Comparison of ENCODE assay signal across 27 mouse cellular contexts in genomic region chr5:106589670-106590069, GRCm38 (mm10). TPM values are rescaled to one million over a fixed set of nuclear protein-coding genes. Genes with fewer than 3 reads are reported as not detected.
A peak's percentile ranks its signal among the peaks of the same experiment; 100 is the strongest.
DNase-seq lines count a peak whose midpoint lies in the region; ATAC-seq lines count a peak whose summit lies in the region.
"Had no signal": no experiment of that assay in that cellular context is flagged by ENCODE, and none has a peak within 500 bp of the region (broad histone marks: within the 10 kb centered on the region; RNA-seq: fewer than 3 reads in every experiment).

No protein-coding gene starts in this region.

- intact Hi-C loops in gastrocnemius, postnatal 14 days (cut with DNase I; ENCODE audit: low total_unique reads) = no loop called here
- intact Hi-C loops in left cerebral cortex, postnatal 25 days (cut with DNase I) = no loop called here

- peaks cover 2% of the 10 kb centered on the region for H3K27me3 ChIP-seq in megakaryocyte, embryonic 14.5 days (replicated peaks)
- H3K27me3 ChIP-seq: embryonic facial prominence, embryonic 12.5 days had no signal

- no peak for ATAC-seq in megakaryocyte, adult 5-6 weeks (ENCODE audit: poor library complexity, severe bottlenecking)
- ATAC-seq: forebrain, embryonic 15.5 days; hindbrain, postnatal 0 days; liver, postnatal 0 days had no signal

- H3K4me1 ChIP-seq in megakaryocyte, embryonic 14.5 days = no peaks in the 10 kb centered on the region
- H3K4me1 ChIP-seq: embryonic facial prominence, embryonic 12.5 days; forebrain, embryonic 15.5 days had no signal

- peak overlapping the region; percentile 39 for H3K4me3 ChIP-seq in megakaryocyte, embryonic 14.5 days (replicated peaks)
- H3K4me3 ChIP-seq: embryonic facial prominence, embryonic 12.5 days; erythroblast, embryonic 14.5 days; forebrain, embryonic 15.5 days; hindbrain, embryonic 10.5 days; layer of hippocampus, adult 2 months had no signal

- peaks cover 16% of the 10 kb centered on the region for H3K36me3 ChIP-seq in megakaryocyte, embryonic 14.5 days (replicated peaks; ENCODE audit: low read length)

- DNase-seq in heart, adult 11 months = peak; percentile 85
- DNase-seq in heart, postnatal 4 days = no peak
- DNase-seq in ZHBTc4 (ENCODE audit: low read depth, low spot score) = peak; percentile 82
- no peak for DNase-seq in gastrocnemius, postnatal 14 days
- DNase-seq in left cerebral cortex, postnatal 25 days (ENCODE audit: low spot score in 2 of 2) = no peak
- DNase-seq in layer of hippocampus, adult 9-11 months = no peak
- DNase-seq: adrenal gland, postnatal 36 days; cerebellum, adult 9-11 months; gastrocnemius, postnatal 36 days; left cerebral cortex, postnatal 4 days; liver; liver, postnatal 0 days; retina, postnatal 1 day; thymus, postnatal 25 days had no signal

- H3K9me3 ChIP-seq in megakaryocyte, embryonic 14.5 days = peaks cover 14% of the 10 kb centered on the region
- H3K9me3 ChIP-seq: embryonic facial prominence, embryonic 12.5 days; forebrain, embryonic 15.5 days had no signal

RNA-seq across cellular contexts. Expression of gene Gm17304, which starts 19.2 kb away (rescaled TPM):
- not detected for total RNA-seq in heart, postnatal 4 days (2021)
- polyA plus RNA-seq in megakaryocyte, embryonic 14.5 days (2012; ENCODE audit: insufficient read depth, low replicate concordance) = not detected in 2 replicates
- total RNA-seq in megakaryocyte, adult 5-6 weeks (2015) = not detected in 2 replicates
- not detected in 2 replicates for total RNA-seq in megakaryocyte, adult 5-6 weeks (2017)
- not detected for total RNA-seq in gastrocnemius, postnatal 14 days (2021)
- not detected for total RNA-seq in left cerebral cortex, postnatal 25 days (2021)
- total RNA-seq: adrenal gland, postnatal 36 days; gastrocnemius, postnatal 36 days; hindbrain, postnatal 0 days; layer of hippocampus, adult 2 months; left cerebral cortex, postnatal 4 days; midbrain, postnatal 0 days had no signal
- polyA plus RNA-seq: cortical plate, adult 2 months; embryonic facial prominence, embryonic 12.5 days; erythroblast, embryonic 14.5 days; forebrain, embryonic 15.5 days; heart, embryonic 16.5 days; hindbrain, embryonic 10.5 days; hindbrain, postnatal 0 days; kidney, embryonic 14.5 days; liver, postnatal 0 days; midbrain, postnatal 0 days; stomach, postnatal 0 days had no signal

Comparison
In these comparisons a context has a peak if more than half of its experiments do, and no peak if none do; other contexts are left out.
1. DNase-seq: peak in heart, adult 11 months (single experiment) and ZHBTc4 (single experiment); none in heart, postnatal 4 days (single experiment), gastrocnemius, postnatal 14 days (single experiment), left cerebral cortex, postnatal 25 days (0 of 2) and layer of hippocampus, adult 9-11 months (single experiment).